Mouse (Mus musculus) frontal cortex, adult (tissue): ENCODE results near the gene Srsf4.
A peak's percentile ranks its signal among the peaks of the same experiment; 100 is the strongest.

Source experiments
- ATAC-seq: cut with Nextera tagmentation; 2 replicates; pipeline ENCODE4 v1.9.2; 2017; ENCODE audit warnings: mild to moderate bottlenecking, moderate library complexity, mixed read lengths; ENCODE audit not compliant: low TSS enrichment

Gene Srsf4

DNA sequence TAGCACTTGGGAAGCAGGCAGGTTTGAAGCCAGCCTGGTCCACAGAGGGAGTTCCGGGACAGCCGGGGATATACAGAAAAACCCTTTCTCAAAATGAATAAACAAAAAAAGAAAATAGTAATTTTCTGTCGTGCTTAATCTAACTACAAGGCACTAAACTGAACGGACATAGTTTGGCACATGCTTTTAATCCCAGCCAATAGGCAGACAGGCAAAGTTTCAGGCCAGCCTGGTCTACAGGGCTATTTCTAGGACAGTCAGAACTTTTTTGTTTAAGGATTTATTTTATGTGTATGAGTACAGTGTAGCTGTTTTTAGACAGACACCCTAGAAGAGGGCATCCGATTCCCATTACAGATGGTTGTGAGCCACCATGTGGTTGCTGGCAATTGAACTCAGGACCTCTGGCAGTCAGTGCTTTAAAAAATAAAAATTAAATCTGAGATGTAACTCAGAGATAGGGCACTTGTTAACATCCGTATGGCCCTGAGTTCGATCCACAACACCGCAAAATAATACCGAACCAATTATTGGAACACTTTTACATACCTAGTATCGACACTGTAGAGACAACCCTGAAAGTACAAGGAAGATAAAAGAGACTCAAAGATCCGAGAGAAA is 635 bp upstream of the Srsf4 start:
- ATAC-seq, result no peak

DNA sequence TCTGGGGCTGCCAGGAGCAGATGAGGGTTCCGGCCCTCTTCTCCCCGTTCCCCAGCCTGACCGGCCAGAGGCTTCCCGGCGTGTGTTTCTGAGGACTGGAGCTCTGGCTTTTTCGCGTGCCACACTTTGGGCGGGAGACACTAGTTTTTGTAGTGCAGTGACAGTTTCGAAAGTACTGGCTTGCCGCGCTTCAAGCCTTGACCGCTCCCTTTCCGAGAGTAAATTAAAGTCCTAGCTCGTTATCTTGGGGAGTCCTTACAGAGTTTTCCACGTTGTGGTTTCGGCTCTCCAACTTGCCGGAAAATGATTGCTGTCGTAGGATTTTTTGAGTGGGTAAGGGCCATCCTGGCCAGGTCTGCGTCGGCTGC is 736 bp downstream of the Srsf4 start:
- ATAC-seq, result no peak; the same call in 1 of the 2 replicates

GRCm38 (mm10) chr4:131874567-131874966 is 1.1 kb downstream of the Srsf4 start:
- no peak for ATAC-seq

GRCm38 (mm10) chr4:131875242-131875641 is 1.8 kb downstream of the Srsf4 start:
- no peak for ATAC-seq

- no peak for ATAC-seq
Measured at GRCm38 (mm10) chr4:131876836-131877235, 3.4 kb downstream of the Srsf4 start.

GRCm38 (mm10) chr4:131879692-131880091 is 6.3 kb downstream of the Srsf4 start:
- ATAC-seq, result no peak

DNA sequence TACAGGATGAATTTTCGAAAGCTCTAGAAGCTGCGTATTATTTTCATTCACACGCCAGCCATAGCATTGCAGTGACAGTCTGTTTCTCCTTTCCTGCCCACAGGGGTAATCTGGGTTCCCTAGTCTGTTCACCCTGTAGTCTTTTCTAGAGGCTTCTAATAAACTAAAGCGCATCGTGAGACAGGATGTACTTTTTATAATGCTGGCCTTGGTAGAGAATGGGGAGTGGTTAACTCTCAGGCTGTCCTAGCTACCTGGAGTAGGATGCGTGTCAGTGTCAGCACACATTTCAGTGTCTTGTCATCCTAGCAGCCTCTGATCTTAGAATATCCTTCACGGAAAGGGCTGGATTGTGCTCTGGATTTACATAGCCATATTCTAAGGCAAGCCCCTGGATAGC is 7.9 kb downstream of the Srsf4 start:
- no peak for ATAC-seq

DNA sequence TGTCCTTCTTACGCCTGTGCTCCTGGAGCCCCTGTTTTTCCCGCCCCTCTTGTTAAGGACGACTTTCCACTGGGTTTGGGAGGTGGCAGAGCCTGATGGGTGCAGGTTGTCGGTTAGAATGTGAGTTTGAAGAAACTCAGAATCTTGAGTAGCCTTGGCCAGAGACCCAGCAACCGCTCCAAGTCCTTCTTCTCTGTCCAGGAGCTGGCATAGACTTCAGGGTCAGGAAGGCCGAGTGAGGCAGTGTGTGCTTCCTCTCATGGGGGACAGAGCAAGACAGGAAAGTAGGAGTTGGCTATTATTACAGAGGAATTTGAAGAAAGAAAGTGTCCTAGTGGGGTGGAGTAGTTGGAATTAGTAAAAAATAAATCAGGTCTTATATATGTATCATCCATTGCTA is 10.2 kb downstream of the Srsf4 start:
- no peak for ATAC-seq

DNA sequence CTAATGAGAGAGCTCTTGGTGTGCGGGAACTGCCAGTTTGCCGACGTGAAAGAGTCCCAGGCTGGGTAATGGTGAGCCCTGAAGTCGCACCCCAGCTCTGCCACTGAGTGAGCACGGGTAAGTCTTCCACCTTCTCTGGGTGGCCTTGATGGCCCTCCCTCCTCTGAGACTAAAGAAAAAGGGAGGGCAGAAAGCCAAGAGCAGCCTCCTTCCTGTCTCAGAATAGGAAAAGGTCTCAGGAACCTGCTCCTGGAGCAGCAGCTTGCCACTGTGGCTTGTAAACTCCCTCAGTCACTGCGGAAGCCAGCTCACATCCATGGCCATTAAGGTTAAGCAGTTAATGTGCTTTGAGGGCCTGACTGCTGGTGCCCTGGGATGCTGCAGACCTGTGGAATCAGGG is 12.0 kb downstream of the Srsf4 start:
- no peak for ATAC-seq

DNA sequence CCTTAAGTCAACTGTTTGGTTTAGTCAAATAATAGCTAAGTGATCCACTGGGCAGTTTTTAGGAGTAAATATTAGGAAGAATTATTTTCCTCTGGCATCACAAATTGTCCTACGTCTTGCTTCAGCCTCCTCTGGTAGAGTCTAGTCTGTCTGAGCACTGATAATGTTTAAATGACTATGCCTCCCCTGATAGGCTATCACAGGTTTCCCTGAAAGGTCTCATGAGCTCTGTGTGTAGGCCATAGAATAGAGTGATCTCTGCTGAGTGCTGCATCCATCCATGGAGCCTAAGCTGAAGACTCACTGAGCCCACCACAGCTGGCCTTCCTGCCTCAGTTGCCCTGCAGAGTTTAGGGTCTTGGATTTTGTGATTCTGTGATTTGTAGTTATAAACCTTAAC is 15.1 kb downstream of the Srsf4 start:
- no peak for ATAC-seq

GRCm38 (mm10) chr4:131890692-131891091 is 17.3 kb downstream of the Srsf4 start:
- ATAC-seq, result no peak

GRCm38 (mm10) chr4:131897109-131897508 is 23.7 kb downstream of the Srsf4 start:
- no peak for ATAC-seq

GRCm38 (mm10) chr4:131897787-131898186 is 24.4 kb downstream of the Srsf4 start:
- ATAC-seq, result no peak

GRCm38 (mm10) chr4:131898503-131899179 is 25.2 kb downstream of the Srsf4 start:
- no peak for ATAC-seq

- ATAC-seq, result no peak
Measured at GRCm38 (mm10) chr4:131899180-131899554, 25.8 kb downstream of the Srsf4 start.

DNA sequence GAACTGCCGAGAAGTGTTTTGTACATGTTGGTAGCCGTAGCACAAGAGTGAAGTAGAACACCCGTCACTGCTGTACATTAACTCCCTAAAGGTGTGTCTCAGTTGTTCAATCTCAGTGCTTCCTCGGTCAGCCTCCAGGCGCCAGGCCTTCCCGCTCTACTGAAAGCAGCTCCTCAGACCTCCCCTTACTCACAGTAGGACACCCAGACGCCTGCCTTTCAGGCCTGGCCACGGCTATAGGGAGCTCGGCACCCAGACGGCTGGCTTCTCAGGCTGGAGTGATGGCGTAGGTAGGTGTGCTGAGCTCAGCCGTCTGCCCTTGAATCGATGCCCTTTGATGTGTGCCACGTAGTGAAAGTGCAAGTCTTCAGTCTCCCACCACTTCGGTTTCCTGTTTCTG is 27.7 kb downstream of the Srsf4 start:
- no peak for ATAC-seq

- peak; percentile 74 for ATAC-seq
Measured at GRCm38 (mm10) chr4:131904478-131904877, 31.1 kb downstream of the Srsf4 start.

DNA sequence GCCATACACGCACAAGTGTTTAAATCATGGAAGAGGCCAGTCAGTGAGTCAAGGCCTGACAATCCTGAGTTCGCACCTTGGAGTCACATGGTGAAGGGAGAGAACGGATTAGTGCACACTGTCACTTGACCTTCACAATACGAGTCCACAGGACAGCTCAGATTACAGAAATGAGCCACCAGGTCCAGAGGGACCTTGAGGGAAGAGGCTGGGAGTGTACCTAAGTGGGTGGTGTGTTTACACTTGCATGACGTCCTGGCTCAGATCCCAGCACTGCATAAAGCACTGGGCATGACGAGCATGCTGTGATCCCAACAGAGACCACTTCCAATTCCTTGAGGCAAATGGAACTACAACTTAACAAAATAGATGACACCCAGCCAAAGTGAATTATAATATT is 33.0 kb downstream of the Srsf4 start:
- no peak for ATAC-seq

GRCm38 (mm10) chr4:131907912-131908311 is 34.5 kb downstream of the Srsf4 start:
- ATAC-seq, result no peak

DNA sequence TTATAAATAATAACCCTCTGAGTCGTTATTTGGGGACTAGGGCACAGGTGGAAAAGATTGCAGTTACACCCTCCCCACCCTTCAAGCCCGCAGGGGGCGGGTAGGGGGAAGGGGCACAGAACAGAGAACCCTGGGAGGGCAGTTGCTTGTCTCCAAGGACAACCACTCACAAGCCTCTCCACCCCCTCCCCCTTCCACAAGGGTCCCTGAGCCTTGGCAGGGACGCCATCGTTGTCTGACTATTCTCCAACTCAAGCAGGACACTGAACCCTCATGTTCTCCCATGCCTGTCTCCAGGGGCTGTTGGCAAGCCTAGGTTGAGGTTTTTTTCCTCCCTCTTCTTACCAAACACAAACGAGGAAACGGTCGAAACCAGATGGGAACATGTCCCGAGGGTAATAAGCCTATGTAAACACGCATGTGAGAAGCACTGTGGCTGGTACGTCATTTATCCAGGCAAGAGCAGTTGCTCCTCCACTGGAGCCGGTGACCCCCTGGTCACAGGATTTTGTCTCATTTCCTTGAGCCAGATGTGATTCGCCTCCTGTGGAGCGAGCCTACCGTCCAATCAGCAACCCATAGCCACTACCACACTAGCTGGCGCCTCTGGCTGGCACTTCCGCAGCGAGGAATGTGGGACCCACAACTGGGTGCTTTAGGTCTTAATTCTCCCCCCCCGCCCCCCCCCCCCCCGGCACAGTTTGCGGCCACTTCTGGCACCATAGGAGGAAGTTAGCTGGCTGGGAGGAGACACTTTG is 37.0 kb downstream of the Srsf4 start:
- ATAC-seq, result no peak

GRCm38 (mm10) chr4:131911521-131911920 is 38.1 kb downstream of the Srsf4 start:
- peak; percentile 42; the same call in 1 of the 2 replicates for ATAC-seq

DNA sequence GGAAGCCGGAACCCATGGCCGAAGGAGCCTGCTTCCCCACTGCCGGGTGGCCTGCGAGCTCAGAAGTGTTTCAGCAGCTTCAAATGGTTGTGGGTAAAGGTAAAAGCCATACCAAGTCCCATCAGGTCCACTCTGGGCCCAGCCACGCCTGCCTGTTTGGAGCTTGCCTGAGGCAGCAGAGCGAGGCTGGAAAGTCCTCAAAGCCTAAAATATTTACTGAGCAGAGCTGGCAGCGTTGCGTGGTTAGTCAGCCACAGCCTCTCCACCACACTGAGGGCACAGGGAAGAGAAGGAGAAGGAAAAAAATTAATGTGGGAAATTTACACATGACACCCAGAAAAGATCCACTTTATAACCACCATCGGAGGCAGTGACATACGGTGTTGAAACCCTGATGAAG is 40.1 kb downstream of the Srsf4 start:
- ATAC-seq, result 0 out of 2 replicates have a peak, but pooled peaks have one; percentile 35

GRCm38 (mm10) chr4:131914046-131914643 is 40.7 kb downstream of the Srsf4 start:
- no peak for ATAC-seq
